Mouse (Mus musculus) liver, embryonic 14.5 days (tissue): ENCODE data around the gene Bcl7b. TPM values are rescaled to one million over a fixed set of nuclear protein-coding genes. Genes with fewer than 3 reads are reported as not detected.

Experiments
- ATAC-seq: fragments of 200-750 bp; cut with Nextera tagmentation; 2 replicates; pipeline ENCODE4 v1.8.0; 2017; ENCODE audit warnings: moderate number of reproducible peaks, mild to moderate bottlenecking, moderate library complexity; ENCODE audit not compliant: insufficient read depth
- DNase-seq, 3 experiments: peaks; one replicate each; pipeline ENCODE4 v3.0.0-alpha.2; 2012 to 2013; ENCODE audit warnings: low read depth in 3 of 3, low spot score in 3 of 3
- H3K27ac ChIP-seq: fragments of 300-500 bp; sonication (generic); 2 replicates; pipeline ENCODE4 v1.5.1; 2014; ENCODE audit warnings: moderate library complexity, mild to moderate bottlenecking, control low read depth, inconsistent platforms
- H3K27me3 ChIP-seq: fragments of 300-500 bp; sonication (generic); 2 replicates; pipeline ENCODE4 v1.6.1; 2014; ENCODE audit warnings: mild to moderate bottlenecking, low read length, moderate library complexity; ENCODE audit not compliant: control insufficient read depth, insufficient read depth
- H3K36me3 ChIP-seq: fragments of 300-500 bp; sonication (generic); replicated peaks from 2 replicates; pipeline ENCODE4 v1.6.1; 2014; ENCODE audit warnings: low read depth; ENCODE audit not compliant: control insufficient read depth, insufficient read depth
- H3K4me1 ChIP-seq, 2 experiments: fragments of 200-500 bp in 1 of 2; fragments of 300-500 bp in 1 of 2; sonication (generic) in 1 of 2; replicated peaks; 2 replicates each; pipeline ENCODE4 v1.6.1; 2012 to 2014; ENCODE audit warnings: antibody characterized with exemption in 1 of 2, inconsistent platforms in 1 of 2, low read length in 1 of 2; ENCODE audit not compliant: control insufficient read depth in 2 of 2, insufficient read depth in 2 of 2
- H3K4me2 ChIP-seq: fragments of 300-500 bp; sonication (generic); 2 replicates; pipeline ENCODE4 v1.6.1; 2014; ENCODE audit warnings: low read depth, mild to moderate bottlenecking, control low read depth, moderate library complexity
- H3K4me3 ChIP-seq, 2 experiments: fragments of 200-500 bp in 1 of 2; fragments of 300-500 bp in 1 of 2; sonication (generic) in 1 of 2; 2 replicates each; pipeline ENCODE4 v1.5.1; 2012 to 2014; ENCODE audit warnings: low read depth in 2 of 2, low read length in 2 of 2, mild to moderate bottlenecking in 2 of 2, control low read depth in 1 of 2, inconsistent platforms in 1 of 2, moderate library complexity in 1 of 2; ENCODE audit not compliant: insufficient read depth in 1 of 2
- H3K9ac ChIP-seq: fragments of 300-500 bp; sonication (generic); replicated peaks from 2 replicates; pipeline ENCODE4 v1.6.1; 2014; ENCODE audit warnings: mild to moderate bottlenecking, control low read depth, moderate library complexity
- H3K9me3 ChIP-seq: fragments of 300-500 bp; sonication (generic); 2 replicates; pipeline ENCODE4 v1.6.1; 2016; ENCODE audit warnings: low read length, mixed read lengths; ENCODE audit not compliant: control insufficient read depth
- CTCF ChIP-seq: IDR thresholded peaks from 2 replicates; pipeline ENCODE4 v1.5.1; 2016; ENCODE audit warnings: antibody characterized with exemption, low read depth, control low read depth
- EP300 ChIP-seq: IDR thresholded peaks from 2 replicates; pipeline ENCODE4 v1.6.1; 2016; ENCODE audit warnings: antibody characterized with exemption, low read depth
- WGBS: fragments of 180-500 bp; shearing (Covaris S2); extraction: QIAGEN DNeasy Blood & Tissue Kit; methylation state at CpG from one replicate; pipeline ENCODE4 v1.1.7; 2014; ENCODE audit not compliant: insufficient replicate concordance; 5-methylcytosine and 5-hydroxymethylcytosine counted together
- polyA plus RNA-seq, 2 experiments: library from polyadenylated mRNA; depleted of rRNA in 1 of 2; stranded (reverse) in 1 of 2; unstranded in 1 of 2; fragments of >200 nt; fragmentation: Nextera tagmentation in 1 of 2; extraction: Ambion mirVana in 1 of 2; gene quantifications; 2 replicates each; pipeline versions ENCODE4 v1.2.1 to v1.2.3; 2012 to 2014

Bcl7b gene
- polyA plus RNA-seq, 2 experiments: 10.0 to 25.6 TPM

DNA sequence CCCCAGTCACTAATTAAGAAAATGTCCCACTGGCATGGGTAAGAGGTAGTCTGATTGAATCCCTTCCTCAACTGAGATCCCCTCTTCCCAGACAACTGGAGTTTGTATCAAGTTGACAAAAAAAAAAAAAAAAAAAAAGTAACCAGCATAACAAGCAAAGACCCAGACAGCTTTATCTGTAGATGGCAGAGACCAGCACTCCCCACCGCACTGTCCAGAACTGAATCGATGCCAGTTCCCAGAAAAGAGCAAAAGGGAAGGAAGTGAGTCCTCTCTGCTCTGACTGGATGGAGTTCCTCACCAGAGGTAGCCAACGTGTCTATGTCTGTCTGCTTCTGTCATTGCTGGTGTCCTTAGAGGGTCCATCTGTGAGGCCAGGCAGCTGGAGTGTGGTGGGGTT is 22.6 kb upstream of the Bcl7b start:
- H3K4me1 ChIP-seq: peaks cover 11 to 20% of the 10 kb centered on the region in 2 experiments
- no peak for ATAC-seq
- no peaks in the 10 kb centered on the region for H3K9me3 ChIP-seq
- 7% methylated on average over 3 of the region's 3 CpGs for WGBS
- no peak overlapping the region for H3K27ac ChIP-seq
- H3K27me3 ChIP-seq: no peaks in the 10 kb centered on the region
- H3K4me2 ChIP-seq: no peak overlapping the region
- no peak overlapping the region for H3K4me3 ChIP-seq
- DNase-seq: no peak
- H3K36me3 ChIP-seq: no peaks in the 10 kb centered on the region
- H3K9ac ChIP-seq: no peak overlapping the region
- TF ChIP-seq EP300: no peak

DNA sequence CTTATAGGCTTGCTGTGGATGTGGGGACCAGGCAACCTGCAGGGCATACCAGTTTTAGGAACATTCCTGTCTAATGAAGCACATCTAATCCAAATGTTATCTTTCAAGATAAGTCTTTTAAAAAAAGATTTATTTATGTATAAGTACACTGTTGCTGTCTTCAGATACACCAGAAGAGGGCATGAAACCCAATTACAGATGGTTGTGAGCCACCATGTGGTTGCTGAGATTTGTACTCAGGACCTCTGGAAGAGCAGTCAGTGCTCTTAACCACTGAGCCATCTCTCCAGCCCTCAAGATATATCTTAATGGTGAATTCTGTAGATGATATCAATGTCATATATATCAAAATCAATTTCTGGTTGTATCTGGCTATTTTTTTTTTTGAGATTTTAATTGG is 22.1 kb upstream of the Bcl7b start:
- Histone ChIP-seq H3K27ac (no peak overlapping the region), H3K4me2 (no peak overlapping the region), H3K36me3 (no peaks in the 10 kb centered on the region), H3K9me3 (no peaks in the 10 kb centered on the region), H3K4me1 (peaks cover 11 to 22% of the 10 kb centered on the region in 2 experiments), H3K4me3 (no peak overlapping the region), H3K9ac (no peak overlapping the region), H3K27me3 (no peaks in the 10 kb centered on the region)
- TF ChIP-seq CTCF: 0 out of 2 replicates have a peak, but pooled peaks have one; percentile 1
- TF ChIP-seq EP300: no peak
- ATAC-seq (no peak), DNase-seq (no peak)

DNA sequence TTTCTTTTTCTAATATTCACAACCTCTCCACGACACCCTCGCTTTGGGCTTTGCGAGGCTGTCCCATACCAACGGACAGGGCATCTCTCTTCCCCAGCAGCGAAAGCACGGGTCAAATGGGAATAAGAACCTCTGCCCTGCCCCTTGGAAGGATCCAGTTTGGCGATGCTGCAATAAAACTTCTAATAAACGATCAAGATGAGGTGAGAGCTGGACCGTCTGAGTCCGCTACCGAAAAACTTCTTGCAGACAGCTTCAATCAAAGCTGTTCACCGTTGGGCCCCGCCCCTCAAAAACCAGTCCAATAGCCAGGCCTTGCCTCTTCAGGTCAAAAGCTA is 19.4 kb upstream of the Bcl7b start:
- no peaks in the 10 kb centered on the region; the same call in 1 of the 2 replicates for H3K36me3 ChIP-seq
- no peak overlapping the region; the same call in 1 of the 2 replicates for H3K27ac ChIP-seq
- no peaks in the 10 kb centered on the region for H3K27me3 ChIP-seq
- H3K4me1 ChIP-seq: peaks cover 11 to 23% of the 10 kb centered on the region in 2 experiments
- no peak for ATAC-seq
- H3K9ac ChIP-seq: peak overlapping the region; percentile 31
- WGBS: 2% methylated on average over 13 of the region's 13 CpGs
- DNase-seq: no peak
- TF ChIP-seq CTCF: no peak
- no peak for TF ChIP-seq EP300
- peak overlapping the region; percentile 92 for H3K4me2 ChIP-seq
- H3K9me3 ChIP-seq: no peaks in the 10 kb centered on the region
- H3K4me3 ChIP-seq: peak overlapping the region; percentile 62 to 89

DNA sequence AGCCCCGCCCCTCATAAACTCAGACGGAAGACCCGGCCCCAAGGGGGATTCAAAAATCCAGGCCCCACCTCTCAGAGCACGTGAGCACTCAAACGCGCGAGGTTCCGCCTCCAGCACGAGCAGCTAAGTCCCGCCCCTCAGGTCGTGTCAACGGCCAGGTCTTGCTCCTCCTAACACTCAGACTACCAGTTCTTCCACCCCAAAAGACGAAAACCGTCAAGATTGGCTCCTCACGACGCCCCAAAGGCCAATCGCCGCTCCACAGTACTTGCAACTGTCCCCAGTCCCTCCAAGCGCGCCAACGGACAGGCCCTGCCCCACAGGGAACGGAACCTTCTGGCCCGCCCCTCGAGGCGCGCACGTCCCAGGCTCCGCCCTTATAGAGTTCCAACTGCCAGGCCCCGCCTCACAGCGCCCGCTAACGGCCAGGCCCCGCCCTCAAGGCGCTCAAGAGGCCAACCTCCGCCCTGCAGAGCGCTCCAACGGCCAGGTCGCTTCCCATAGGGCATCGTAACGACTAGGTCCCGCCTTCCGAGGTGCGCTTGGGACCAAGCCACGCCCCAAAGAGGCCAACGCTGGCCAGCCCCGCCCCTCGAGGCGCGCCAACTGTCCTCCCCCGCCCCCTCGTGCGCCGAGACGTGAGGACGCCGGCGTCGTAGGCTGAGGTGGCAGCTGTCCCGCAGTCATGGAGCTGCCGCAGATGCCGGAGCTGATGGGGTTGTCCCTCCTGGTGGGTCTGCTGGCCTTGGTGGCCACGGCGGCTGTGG is 18.8 kb upstream of the Bcl7b start, which contains the start of gene Tbl2:
Gene Tbl2 (plus strand): TSS at position 605 of the 767 bp plus-strand sequence.
- Histone ChIP-seq H3K9ac (peak within 1 kb of the TSS; percentile 90), H3K27me3 (no peaks in the 10 kb centered on the region), H3K4me1 (peaks cover 11 to 23% of the 10 kb centered on the region in 2 experiments), H3K36me3 (peaks cover 1% of the 10 kb centered on the region; the same call in 1 of the 2 replicates), H3K9me3 (no peaks in the 10 kb centered on the region), H3K27ac (peak within 1 kb of the TSS; percentile 60), H3K4me3 (peak within 1 kb of the TSS; percentile 89 to 94), H3K4me2 (peak within 1 kb of the TSS; percentile 92)
- ATAC-seq: peak; percentile 97
- DNase-seq: peak; percentile 98 to 99 (median 99)
- 0% methylated on average over 62 of the region's 63 CpGs for WGBS
- TF ChIP-seq EP300: no peak
- TF ChIP-seq CTCF: peak; percentile 36

DNA sequence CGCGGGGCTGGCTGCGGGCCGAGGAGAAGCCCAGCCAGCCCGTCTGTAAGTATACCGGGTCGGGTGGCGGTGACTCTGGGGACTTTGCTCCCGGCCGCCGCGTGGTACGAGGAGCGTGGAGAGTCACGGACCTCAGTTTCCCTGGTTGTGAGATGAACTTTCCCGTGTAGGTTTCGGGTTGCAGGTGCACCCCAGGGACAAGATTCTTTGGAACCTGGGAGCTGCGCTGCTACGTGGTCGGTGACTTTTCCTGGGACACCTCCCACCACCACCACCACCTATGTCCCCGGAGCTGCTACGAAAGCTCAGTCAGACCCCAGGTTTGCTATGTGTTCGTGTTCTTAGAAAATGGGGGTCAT is 18.3 kb upstream of the Bcl7b start:
- peak overlapping the region; percentile 92 for H3K4me2 ChIP-seq
- peak overlapping the region; percentile 60 for H3K27ac ChIP-seq
- peak overlapping the region; percentile 89 to 94 for H3K4me3 ChIP-seq
- TF ChIP-seq EP300: no peak
- no peak for TF ChIP-seq CTCF
- DNase-seq (no peak), ATAC-seq (no peak)
- peaks cover 11 to 20% of the 10 kb centered on the region in 2 experiments for H3K4me1 ChIP-seq
- H3K9me3 ChIP-seq: no peaks in the 10 kb centered on the region
- H3K9ac ChIP-seq: peak overlapping the region; percentile 90
- peaks cover 5% of the 10 kb centered on the region for H3K36me3 ChIP-seq
- WGBS: 1% methylated on average over 23 of the region's 23 CpGs
- no peaks in the 10 kb centered on the region for H3K27me3 ChIP-seq
